Mouse (Mus musculus) kidney, postnatal 14 days (tissue): Measurements from ENCODE around the gene Gm13276.
"Not testable (repeated sequence)": the region's sequence is repeated elsewhere in the genome, so short reads cannot be mapped to it uniquely, and the experiment has no call there.

ENCODE experiments used
- DNase-seq: peaks from one replicate; pipeline ENCODE4 v3.0.0; 2022; ENCODE audit warnings: mixed read lengths

Gene Gm13276

GRCm38 (mm10) chr4:88788402-88788801, 2.9 kb downstream of the Gm13276 start, which contains the start of gene Gm13277:
Gm13277 (plus strand) TSS chr4:88788632.
- peak; percentile 83 for DNase-seq

- DNase-seq: not testable (repeated sequence)
Observed at GRCm38 (mm10) chr4:88791250-88791649, 5.7 kb downstream of the Gm13276 start, which contains the start of gene Gm13278. Gm13278 (plus strand) TSS chr4:88791550.

GRCm38 (mm10) chr4:88793936-88794675, 8.6 kb downstream of the Gm13276 start, which contains the start of gene Gm13275:
Gm13275 (plus strand) TSS chr4:88794487.
- peak; percentile 44 for DNase-seq

GRCm38 (mm10) chr4:88797097-88797496, 11.6 kb downstream of the Gm13276 start, which contains the start of gene Gm13279:
Gm13279 (plus strand) TSS chr4:88797397.
- DNase-seq: not testable (repeated sequence)

GRCm38 (mm10) chr4:88799365-88799764, 13.9 kb downstream of the Gm13276 start, which contains the start of gene Gm13285:
Gm13285 (plus strand) TSS chr4:88799665.
- not testable (repeated sequence) for DNase-seq

- DNase-seq: not testable (repeated sequence)
Observed at GRCm38 (mm10) chr4:88802954-88803353, 17.4 kb downstream of the Gm13276 start, which contains the start of gene Gm13287. Gm13287 (plus strand) TSS chr4:88803254.

GRCm38 (mm10) chr4:88805231-88805630, 19.7 kb downstream of the Gm13276 start, which contains the start of gene Gm13288:
Gm13288 (plus strand) TSS chr4:88805531.
- not testable (repeated sequence) for DNase-seq

- DNase-seq: peak; percentile 35
Observed at GRCm38 (mm10) chr4:88805761-88806160, 20.3 kb downstream of the Gm13276 start.

GRCm38 (mm10) chr4:88815928-88816327, 30.4 kb downstream of the Gm13276 start, which contains the start of gene Ifna7:
Ifna7 (plus strand) TSS chr4:88816228.
- DNase-seq: no peak

GRCm38 (mm10) chr4:88819659-88820058, 34.1 kb downstream of the Gm13276 start, which contains the start of gene Ifna11:
Ifna11 (plus strand) TSS chr4:88819959.
- no peak for DNase-seq

- DNase-seq: peak; percentile 1
Observed at GRCm38 (mm10) chr4:88822995-88823394, 37.5 kb downstream of the Gm13276 start.

- DNase-seq: not testable (repeated sequence)
Observed at GRCm38 (mm10) chr4:88827116-88827515, 41.6 kb downstream of the Gm13276 start, which contains the start of gene Ifna6. Ifna6 (plus strand) TSS chr4:88827416.

GRCm38 (mm10) chr4:88830523-88830922, 45.0 kb downstream of the Gm13276 start:
- peak; percentile 11 for DNase-seq

GRCm38 (mm10) chr4:88835225-88835624, 49.7 kb downstream of the Gm13276 start, which contains the start of gene Ifna5:
Ifna5 (plus strand) TSS chr4:88835525.
- DNase-seq: not testable (repeated sequence)
